Mouse (Mus musculus): ENCODE data around the gene Cyld.
A peak's percentile ranks its signal among the peaks of the same experiment; 100 is the strongest.
"Not testable (repeated sequence)": the region's sequence is repeated elsewhere in the genome, so short reads cannot be mapped to it uniquely, and the experiment has no call there.

Cyld gene

GRCm38 (mm10) chr8:88696721-88697641 lies at the start of gene Cyld:
Cyld (plus strand) TSS chr8:88697028.
- peak; percentile 99 for DNase-seq

GRCm38 (mm10) chr8:88648322-88648721 lies 48.5 kb upstream of the Cyld start:
- no peak for DNase-seq

DNA sequence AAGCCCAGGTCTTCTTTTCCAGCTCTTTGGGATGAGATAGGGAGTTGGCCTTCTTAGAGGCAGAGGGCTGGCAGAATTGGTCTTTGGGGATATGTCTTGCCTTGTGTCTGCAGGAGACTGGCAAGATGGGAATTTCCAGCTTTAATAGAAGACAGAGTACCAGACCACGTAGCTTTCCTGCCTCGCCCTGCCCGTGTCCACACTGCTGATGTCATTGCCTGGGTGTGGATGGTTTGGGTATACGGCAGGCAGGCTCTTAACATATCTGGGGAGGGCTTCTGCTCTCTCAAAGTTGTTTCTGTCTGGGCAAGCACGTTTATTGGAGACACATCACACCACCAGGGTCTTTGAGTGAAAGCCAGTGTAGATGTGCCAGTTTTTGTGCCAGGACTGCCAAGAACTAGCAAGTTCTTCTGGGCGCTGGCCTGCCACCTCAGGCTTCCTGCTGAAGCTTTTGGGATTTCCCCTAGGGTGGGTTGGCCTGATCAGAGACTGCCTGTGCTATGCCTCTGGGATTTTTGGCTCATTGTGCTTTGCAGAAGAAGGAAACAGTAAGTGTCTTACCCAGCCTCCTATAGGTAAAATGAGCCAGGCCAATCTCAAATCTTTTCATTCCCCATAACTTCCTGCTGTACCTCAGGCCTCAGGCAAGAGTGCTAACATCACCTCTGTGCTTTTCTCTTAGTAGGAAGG lies 46.7 kb upstream of the Cyld start:
- DNase-seq: no peak

DNA sequence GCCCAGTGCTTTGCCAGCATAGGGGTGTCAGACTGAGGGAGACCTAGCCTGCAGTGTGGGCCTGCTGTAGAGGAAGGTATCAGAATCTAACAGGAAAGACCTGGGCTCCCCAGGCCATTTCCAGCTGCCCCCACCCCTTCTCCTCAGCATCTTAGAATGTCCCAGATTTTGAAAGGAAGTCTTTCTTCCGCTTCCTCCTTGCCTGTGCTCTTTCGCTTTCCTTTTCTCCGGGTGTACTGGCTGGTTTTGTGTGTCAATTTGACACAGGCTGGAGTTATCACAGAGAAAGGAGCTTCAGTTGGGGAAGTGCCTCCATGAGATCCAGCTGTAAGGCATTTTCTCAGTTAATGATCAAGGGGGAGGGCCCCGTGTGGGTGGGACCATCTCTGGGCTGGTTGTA lies 45.7 kb upstream of the Cyld start:
- DNase-seq: not testable (repeated sequence)

DNA sequence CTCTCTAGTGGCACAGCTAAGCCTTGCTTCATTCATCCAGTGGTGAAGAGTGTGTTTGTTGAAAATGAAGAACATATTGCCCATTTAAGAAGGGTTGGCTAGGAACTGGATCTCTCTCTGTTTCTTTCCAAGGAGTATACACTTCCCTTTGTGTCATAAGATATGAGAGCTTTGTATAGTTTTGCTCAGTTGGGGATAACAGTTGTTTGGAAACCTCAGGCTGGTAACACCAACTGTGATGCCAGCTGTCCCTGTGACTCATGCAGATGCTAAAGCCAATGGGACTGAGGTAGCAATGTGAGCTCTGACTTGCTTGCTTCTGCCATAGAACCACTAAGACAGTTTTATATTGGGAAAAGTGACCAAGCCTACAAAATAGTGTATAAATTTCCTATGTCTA lies 41.5 kb upstream of the Cyld start:
- no peak for DNase-seq

DNA sequence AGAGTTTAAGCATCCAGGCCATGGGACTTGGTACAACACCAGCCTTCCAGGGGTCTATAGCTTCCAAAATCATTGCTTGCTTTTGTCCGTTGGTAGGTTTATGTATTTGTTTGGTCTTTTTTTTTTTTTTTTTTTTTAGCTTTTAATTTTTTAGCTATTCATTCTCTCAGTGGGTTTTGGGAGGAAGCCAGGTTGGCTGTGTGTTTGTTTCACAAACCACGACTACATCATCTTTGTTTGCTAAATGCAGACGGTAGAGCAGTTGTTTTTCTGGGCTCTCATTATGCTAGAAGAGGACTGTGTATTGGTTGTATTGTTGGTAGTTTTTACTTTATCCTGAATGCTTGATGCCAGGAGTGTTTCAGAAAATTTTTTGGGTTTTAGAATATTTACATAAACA lies 37.0 kb upstream of the Cyld start:
- no peak for DNase-seq

- no peak for DNase-seq
Observed at GRCm38 (mm10) chr8:88662401-88662821, 34.4 kb upstream of the Cyld start.

- DNase-seq: peak; percentile 70
Observed at GRCm38 (mm10) chr8:88664121-88664520, 32.7 kb upstream of the Cyld start.

DNA sequence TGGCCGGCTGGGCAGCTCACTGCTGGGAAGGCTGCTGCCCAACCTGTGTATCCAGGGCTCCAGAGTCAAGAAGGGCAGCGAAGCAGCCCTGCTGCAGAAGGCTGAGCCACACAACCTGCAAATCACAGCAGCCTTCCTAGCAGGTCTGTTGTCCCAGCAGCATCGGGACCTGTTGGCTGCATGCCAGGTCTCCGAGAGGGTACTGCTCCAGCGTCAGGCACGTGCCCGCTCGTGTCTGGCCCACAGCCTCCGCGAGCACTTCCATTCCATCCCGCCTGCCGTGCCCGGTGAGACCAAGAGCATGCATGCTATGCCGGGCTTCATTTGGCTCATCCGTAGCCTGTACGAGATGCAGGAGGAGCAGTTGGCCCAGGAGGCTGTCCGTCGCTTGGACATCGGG lies 31.9 kb upstream of the Cyld start:
- DNase-seq: peak; percentile 62

DNA sequence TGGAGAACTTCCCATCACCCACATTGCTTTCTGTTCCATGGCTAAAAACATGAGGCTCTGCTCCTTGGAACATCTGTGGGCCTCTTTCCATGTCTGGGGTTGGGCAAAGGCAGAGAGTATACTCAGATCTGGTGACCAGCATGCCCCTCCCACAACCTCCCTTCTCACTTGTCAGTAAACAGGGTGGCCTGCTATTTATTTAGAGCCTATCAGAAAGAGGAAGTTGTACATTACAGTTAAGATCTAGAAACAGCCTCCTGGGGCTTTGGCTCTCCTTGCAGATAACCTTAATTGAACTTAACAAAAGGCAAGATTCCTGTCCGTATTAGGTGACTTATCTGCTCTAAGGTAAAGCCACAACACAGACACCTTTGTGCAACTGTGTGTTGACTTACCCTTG lies 30.4 kb upstream of the Cyld start:
- DNase-seq: no peak

DNA sequence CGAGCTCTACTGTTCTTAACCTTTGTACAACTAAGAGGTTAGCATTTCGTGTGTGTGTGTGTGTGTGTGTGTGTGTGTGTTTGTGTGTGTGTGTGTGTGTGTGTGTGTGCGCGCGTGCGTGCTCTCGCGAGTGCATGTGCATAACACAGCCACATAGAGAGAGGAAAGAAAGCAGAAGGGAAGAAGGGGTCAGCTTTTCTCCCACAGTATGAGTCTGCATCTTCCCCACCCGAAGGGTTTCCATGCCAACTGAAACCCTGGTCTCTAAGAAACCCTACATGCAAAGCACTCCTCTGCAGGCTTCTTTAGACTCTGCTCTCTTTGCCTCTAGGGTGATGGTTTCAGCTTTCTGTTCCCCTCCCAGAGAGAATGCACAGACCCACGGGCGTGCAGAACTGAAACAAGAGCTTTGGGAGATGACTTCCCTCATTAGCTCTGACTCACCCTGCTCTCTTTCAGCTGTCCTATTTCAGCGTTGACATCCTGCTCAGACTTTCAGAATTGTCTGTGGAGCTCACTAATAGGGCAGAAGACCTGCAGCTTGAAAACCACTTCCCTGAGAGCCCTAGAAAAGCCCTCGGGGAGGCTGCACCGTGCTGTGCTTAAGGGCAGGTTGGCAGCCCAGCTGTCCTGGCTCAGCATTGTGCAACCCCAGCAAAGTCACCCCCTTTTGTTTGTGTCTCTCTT lies 28.3 kb upstream of the Cyld start:
- DNase-seq: no peak

- DNase-seq: no peak
Observed at GRCm38 (mm10) chr8:88670782-88671181, 26.0 kb upstream of the Cyld start.

DNA sequence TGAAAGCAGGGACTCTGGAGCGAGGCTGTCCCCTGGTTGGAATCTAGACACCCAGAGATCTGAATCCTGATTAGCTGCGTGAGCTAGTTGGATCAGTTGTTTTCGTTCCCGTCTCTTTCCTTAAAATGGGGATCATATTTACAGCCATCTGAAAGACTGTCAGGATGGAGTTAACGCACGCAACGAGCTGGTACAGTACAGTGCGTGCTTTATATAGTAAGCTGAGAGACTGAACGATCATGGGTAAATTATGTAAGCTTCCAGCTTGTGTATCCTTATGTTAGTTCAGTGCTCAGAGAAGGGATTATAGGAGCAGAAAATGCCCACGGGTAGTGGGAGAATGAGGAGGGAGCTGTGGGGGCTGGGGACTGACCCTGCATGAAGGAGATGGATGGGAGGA lies 25.3 kb upstream of the Cyld start:
- DNase-seq: no peak

- DNase-seq: no peak
Observed at GRCm38 (mm10) chr8:88673859-88674258, 23.0 kb upstream of the Cyld start.

DNA sequence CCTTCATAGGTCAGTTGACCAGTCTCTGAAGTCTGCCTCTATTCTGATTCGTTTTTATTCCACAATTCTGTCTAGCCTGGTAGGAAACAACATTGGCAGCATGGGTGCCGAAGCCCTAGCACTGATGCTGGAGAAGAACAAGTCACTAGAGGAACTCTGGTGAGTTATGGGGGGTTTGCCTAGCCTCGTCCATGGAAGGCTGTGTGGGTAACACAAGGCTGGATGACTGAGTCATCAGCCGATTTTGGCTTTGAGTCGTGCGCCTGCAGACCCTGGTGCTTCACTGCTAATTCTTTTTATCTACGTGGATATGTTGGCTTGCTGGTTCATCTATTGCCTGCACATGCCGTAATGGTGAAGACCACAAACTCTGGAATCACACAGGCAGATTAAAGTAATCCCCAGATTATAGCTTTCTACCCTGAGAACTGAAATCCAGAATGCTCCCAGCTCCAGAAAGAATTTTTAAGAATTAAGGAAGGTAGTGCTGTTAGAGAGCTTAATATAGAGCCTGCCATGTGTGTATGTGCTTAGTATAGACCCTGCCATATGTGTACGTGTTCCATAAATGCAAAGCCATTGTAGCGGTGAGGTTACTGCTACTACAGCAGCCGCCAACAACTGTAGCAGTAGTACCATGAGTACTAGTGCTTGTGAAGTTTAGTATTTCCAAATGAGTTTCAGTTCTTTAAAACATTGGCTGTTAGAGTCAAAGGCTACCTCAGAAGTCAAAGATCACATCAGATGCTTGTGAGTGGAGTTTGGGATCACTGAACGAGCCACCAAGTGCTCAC lies 21.3 kb upstream of the Cyld start:
- no peak for DNase-seq

DNA sequence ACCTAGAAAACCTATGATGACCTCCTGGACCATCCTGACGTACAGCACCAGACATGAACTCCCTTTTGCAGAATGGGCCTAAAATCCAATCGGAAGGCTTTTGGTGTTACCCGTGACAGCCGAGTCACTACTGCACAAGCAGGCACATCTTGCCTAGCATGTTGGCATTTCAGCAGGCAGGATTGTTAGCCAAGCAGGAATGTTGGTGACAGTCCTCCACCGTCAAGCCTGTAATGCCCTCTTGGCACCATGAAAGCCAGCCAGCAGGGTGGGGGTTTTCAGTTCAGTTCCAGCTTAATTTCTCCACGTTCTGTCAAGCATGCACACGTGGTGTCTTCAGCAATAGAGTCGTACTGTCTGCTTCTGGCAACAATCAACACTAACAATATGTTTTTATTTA lies 19.8 kb upstream of the Cyld start:
- no peak for DNase-seq

DNA sequence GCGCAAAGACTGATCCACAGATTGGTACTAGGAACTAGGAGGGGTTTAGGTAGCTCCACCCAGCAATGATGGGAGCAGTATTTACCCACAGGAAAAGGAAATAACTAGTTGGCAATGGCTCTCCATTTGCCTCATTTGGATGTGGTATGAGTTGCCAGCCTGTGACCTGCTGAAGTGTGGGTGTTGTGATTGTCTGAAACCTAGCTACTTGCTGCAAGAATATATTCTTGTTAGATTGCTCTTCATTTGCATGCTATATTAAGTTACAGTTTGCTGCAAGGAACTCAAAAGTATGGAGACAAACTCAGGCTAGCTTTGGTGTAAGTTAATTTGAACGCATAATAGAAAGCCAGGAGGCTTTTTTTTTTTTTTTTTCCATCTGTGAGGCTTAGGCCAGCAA lies 16.3 kb upstream of the Cyld start:
- no peak for DNase-seq

GRCm38 (mm10) chr8:88681046-88681445 lies 15.8 kb upstream of the Cyld start:
- no peak for DNase-seq

DNA sequence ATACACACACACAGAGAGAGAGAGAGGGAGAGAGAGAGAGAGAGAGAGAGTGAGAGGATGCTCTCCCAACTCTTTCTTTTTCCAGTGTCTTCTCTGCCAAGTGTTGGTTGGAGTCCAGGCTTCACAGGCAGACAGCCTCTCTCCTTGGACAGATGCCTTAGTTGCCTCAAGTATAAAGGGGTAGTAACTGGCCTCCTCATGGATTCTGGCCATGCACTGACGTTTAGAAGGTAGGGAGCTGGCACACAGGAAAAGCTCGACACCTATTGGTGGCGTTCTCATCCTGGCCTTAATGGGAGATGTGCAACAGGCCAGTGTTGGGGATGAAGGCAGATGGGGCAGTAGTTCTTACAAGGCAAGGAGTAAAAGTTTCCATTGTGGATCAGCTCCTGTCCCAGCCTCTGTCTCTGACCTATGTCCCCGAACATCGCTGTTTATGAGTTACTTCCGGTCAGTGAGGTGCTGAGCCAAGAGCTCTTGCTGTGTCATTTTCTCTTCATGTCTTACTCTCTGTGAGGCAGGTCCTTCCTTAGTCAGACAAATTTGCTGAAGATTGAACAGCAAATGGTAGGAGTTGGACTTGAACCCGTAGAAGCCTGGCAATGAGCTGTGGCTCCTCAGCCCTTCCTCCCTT lies 13.1 kb upstream of the Cyld start:
- DNase-seq: no peak

- DNase-seq: no peak
Observed at GRCm38 (mm10) chr8:88686226-88686905, 10.5 kb upstream of the Cyld start.

DNA sequence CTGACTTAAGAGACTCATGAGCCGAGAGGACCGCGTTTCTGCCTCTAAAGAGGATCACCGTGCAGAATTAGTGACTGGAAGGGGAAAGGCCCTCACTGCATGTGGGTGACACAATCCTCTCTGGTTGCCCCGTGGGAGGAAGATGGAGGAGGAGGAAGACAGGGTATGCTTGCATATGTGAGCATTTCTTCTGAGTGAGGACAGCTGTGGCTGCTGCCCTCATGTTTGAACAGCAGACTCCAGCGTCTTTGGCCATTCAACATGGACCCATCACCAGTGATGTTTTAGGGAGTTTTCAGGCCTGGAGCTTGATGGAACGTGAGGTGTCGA lies 10.0 kb upstream of the Cyld start:
- DNase-seq: no peak

DNA sequence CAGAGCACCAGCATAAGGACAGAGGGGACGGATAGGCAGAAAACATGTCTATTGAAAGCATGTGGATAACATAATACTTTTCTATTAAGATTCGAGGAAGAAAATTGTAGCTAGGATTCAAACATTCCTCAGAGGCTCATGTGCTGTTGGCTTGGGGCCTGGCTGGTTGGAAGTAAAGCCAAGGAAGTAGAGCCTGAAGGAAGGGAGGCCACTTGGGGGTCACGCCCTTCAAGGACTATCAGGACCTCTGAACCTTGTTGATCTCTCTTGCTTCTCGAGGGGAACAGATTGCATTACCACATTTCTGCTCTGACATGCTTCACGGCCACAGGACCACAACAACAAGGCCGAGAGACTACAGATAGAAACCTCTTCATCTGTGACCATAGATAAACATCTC lies 7.7 kb upstream of the Cyld start:
- DNase-seq: peak; percentile 39

All from kidney, adult 18-20 months (tissue).